Mouse (Mus musculus): ENCODE measurements around the gene Rgmb.

The Rgmb gene

GRCm38 (mm10) chr17:15821706-15822105, 9.1 kb downstream of the Rgmb start:
- no peak for DNase-seq

GRCm38 (mm10) chr17:15820761-15821160, 10.1 kb downstream of the Rgmb start:
- DNase-seq: peak in 1 of 2 experiments; percentile 16

DNA sequence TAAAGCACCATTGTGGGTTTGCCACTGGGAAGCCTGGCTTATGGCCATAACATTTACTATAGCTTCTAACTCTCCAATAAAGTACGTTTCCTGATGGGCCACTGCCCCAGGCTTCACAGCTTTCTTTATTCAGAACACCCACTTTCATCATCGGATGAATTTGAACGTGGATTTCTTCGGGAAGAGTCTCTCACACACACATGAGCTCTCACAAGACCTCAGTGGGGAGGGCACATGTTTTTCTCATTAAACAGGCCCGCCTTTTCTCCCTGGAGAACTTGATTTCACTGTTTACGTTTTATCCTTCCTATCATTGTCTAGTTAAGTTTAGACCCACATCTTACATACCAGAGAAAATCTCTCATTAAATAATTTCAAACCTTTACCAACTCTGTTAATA, 10.7 kb downstream of the Rgmb start:
- DNase-seq: peak in 1 of 2 experiments; percentile 3

DNA sequence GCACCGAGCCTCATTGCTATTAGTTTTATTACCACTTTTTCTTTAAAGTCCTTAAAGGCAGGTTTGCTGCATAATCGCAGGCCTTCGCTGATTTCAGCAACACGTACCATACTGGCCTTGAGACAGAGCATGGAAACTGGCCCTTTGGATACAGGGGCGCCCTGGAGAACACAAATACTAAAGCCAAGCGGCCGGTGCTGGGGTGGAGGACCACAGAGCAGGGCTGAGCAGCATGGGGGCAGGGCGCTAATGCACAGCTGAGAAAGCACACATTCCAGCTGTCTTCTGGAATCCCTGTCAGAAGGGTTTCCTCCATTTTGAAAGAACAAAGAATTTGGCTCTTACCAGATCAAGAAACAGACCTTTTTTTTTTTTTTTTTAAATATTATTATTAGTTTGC, 12.5 kb downstream of the Rgmb start:
- DNase-seq: peak in 1 of 2 experiments; percentile 5

DNA sequence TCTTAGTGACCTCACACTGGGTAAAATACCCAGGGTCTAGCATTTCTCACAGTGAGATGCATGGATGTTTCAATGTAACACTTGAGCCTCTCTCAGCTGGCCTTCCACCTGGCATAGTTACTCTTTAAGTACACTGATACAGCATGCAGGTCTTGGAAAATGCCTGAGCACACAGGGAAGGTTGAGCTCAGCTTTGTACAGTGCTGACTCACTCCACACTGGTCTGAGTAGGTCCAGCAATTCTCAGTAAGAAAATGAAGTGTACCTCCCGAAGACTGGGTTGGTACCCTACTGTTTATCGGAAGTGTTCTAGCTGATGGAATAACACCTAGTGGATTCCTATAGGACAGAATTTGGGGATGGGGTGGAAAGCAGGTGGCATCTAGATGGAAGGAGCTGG, 13.2 kb downstream of the Rgmb start:
- DNase-seq: no peak

- no peak for DNase-seq
These were observed 13.8 kb downstream of the Rgmb start for GRCm38 (mm10) chr17:15817096-15817450.

DNA sequence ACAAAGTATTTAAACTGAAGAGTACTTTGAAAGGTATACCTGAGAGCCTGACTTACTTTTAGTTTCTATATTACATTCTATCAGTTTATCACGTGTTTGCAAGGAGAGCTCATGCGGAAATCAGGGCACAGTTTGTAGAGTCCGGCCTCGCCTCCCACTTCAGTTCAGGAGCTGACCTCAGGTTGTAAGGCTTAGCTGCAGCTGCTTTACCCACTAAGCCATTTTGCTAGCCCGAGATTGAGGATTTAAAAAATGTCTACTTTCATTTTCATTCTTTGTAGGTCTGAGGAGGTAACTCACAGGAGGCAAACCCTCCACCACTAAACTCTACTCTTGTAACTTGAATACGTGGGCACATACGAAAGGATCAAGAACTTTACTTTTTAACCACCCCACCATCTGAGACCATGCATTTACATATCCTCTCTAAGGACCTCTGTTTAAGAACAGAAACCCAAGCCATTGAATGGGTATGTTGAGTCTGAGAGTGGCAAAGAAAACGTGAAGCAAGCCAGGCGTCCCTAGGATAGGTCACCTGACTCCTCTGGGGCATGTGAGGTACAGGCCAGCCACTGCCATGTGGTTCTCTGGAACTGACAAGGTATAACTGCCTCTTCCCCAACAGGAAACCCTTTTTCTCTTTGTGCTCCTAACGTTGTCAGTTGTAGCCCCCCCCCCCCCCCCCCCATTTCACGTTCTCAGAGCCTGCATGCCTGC, 14.3 kb downstream of the Rgmb start:
- no peak for DNase-seq

GRCm38 (mm10) chr17:15815312-15816018, 15.4 kb downstream of the Rgmb start:
- DNase-seq: no peak

GRCm38 (mm10) chr17:15813658-15814212, 17.1 kb downstream of the Rgmb start:
- no peak for DNase-seq

DNA sequence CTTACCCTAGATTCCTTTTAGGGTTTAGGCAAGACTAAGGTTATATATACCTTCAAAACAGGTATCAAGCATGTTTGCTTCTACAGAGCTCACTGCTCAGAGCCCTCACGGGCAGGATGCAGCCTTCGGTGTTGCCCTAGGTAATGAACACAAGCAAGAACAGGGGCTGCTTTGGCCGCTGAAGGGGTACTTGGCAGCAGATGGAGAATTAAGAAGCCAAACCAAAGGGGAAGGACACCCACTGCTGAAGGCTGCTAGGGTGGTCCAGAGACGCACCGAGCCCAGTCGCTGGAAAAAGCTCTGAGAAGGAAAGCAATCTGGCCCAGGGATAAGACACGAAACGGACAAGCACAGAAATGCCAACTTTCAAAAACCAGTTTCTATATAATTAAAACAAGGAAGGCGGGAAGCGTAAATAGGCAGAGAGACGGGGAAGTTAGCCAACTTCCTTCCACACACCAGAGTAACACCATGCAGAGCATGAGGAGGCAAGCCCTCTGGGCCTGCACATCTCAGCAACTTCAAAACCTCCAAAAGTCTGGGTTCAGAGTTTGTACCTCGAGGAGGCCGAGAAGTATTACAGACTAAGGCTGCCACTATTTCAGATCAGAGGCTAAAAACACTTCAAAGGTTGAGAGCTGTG, 18.6 kb downstream of the Rgmb start:
- DNase-seq: peak; percentile 28 to 39

- no peak for DNase-seq
These were observed 20.9 kb downstream of the Rgmb start for GRCm38 (mm10) chr17:15809949-15810348.

DNA sequence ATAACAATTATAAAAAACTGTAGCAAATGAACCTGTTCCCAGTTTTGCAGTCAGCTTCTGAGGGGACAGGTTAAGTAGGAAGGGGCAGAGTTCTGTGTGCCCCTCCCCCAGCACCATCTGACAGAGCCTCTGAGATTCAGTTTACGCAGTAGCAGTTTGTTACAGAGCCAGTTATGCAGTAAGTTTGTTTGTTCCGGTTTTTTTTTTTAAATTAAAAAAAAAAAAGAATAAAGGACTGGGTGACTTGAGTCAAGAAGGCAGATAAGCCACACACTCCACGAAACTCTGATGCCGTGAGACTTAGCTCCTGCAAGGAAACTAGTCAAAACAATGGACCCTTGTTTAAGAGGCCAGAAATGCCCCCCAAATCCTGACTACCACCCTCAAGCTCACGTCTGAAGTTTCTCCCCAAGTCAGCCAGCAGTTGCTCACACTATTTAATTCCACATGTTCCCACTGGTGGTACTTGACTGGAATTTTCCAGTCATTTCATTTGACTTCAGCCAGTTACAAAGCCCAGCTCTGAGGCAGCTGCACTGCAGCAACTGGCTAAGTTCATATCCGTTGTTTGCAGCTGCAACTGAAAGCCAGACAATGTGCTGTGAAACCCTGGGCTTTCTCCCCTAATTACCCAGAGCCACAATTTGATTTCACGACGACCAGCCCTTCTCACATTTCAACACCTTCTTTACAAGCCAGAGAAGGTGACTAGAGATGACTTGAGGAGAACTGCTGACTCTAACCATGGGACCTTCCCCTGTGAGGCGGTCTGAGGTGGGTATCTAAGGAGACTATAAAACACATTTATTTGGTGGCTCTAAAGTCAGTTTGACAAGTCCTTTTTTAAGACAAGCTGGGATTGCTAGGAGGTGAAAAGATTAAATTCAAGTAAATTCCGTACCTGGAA, 22.1 kb downstream of the Rgmb start:
- no peak for DNase-seq

DNA sequence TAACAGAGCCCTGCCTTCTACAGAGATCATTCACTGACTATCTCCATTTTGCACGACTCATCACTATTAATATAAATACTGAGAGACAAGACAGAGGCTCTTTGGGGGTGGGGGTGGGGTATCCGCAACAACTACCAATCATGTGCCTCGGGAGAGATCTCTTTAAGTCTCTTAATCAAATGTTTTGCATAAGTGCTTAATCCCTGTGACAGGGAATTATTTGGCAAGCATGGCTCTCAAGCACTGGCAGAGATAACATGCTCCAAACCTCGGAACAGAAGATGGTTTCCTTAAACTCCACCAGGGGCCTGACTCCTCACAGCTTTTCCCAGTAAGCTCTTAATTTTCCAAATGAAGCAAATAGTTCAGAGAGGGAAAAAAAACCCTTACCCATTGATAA, 22.8 kb downstream of the Rgmb start:
- no peak for DNase-seq

- DNase-seq: peak in 1 of 2 experiments; percentile 16
These were observed 23.4 kb downstream of the Rgmb start for GRCm38 (mm10) chr17:15807295-15807984.

DNA sequence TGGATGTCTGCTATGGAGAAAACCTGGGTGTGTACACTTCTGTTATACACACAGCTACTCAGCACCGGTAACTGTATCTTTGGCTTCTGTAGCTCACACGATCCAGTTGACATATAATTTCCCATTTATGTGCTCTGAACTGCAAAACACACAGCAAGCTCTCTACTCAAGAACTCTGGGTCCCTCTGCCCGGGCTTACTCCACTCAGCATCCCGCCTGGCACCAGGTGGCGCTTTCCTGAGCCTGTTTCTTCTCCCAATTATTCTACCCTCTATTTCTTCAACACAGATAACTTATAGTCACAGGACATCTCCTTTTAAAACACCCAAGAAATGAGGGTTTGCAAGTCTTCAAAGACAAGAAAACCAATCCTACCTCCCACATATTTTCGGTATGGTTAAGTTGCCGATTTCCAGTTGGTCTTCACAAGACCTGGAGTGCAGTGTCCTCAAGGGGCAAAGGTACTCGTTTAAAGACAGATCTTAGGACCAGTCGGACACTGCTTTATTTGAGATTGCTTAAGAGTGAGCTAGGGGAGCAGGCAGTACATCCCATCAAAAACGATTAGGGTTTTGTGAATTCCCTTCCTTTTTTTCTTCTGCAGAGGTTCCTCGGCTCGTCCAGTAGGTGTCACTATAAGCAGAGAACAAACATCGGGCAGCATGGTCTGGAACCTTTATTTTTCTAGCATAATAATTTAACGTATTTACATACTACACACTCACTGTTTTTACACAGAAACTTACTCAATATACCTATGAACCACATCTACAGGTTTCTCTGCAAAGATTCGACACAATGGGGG, 26.6 kb downstream of the Rgmb start:
- peak; percentile 42 to 48 for DNase-seq

GRCm38 (mm10) chr17:15799195-15799793, 31.5 kb downstream of the Rgmb start:
- no peak for DNase-seq

- no peak for DNase-seq
These were observed 40.1 kb downstream of the Rgmb start for GRCm38 (mm10) chr17:15790716-15791115.

- DNase-seq: peak; percentile 66 to 68
These were observed 43.8 kb downstream of the Rgmb start for GRCm38 (mm10) chr17:15787036-15787435.

DNA sequence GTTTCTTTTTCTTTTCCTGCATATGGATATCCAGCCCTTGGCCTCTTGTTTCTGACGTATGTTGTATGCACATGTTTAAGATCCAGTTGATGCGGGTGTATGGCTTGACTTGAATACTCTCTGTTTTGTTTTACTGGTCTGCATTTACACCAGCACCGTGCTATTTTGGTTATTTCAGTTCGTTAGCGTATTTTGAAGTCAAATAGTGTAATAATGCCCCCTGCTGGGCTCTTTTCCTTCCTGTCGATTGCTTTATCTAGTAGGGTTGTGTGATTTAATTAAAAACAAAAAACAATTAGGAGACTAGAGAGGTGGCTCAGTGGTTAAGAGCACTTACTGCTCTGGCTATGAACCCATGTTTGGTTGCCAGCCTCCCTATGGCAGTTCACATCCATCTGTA, 52.9 kb downstream of the Rgmb start:
- DNase-seq: peak in 1 of 2 experiments; percentile 7

DNA sequence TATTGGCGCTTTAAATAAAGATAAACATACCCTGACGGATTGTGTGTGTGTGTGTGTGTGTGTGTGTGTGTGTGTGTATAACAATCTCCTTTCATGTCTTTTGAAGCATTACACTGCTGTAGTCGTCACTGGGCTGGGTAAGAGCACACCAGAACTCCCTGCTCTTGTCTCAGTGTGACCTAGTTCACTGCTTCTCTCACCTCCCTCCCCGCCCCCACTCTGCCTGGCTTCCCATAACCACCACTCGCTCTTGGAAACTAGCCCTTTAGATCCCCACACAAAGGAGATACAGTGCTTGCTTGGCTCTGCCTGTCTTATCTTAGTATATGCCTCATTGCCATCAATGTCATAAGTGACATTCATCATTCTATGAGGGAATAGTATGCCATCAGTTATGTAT, 54.5 kb downstream of the Rgmb start:
- DNase-seq: peak in 1 of 2 experiments; percentile 14

All from cerebellum, postnatal 14 days (tissue).